ENCODE assay signal across 21 mouse cellular contexts in genomic region chr5:49547884-49548283, GRCm38 (mm10). TPM values are rescaled to one million over a fixed set of nuclear protein-coding genes. Genes with fewer than 3 reads are reported as not detected.
DNase-seq lines count a peak whose midpoint lies in the region; ATAC-seq and TF ChIP-seq lines count a peak whose summit lies in the region.
"Had no signal": no experiment of that assay in that cellular context is flagged by ENCODE, and none has a peak within 500 bp of the region (broad histone marks: within the 10 kb centered on the region; RNA-seq: fewer than 3 reads in every experiment).

No protein-coding gene starts in this region.

- WGBS in intestine, postnatal 0 days = 90% methylated on average over 3 of the region's 3 CpGs

- no peaks in the 10 kb centered on the region for H3K36me3 ChIP-seq in intestine, postnatal 0 days (ENCODE audit: control insufficient read depth, insufficient read depth)
- H3K36me3 ChIP-seq: embryonic facial prominence, embryonic 12.5 days; heart, embryonic 13.5 days; limb, embryonic 10.5 days had no signal

- no peak for ATAC-seq in intestine, postnatal 0 days
- ATAC-seq: hindbrain, postnatal 0 days had no signal

- H3K4me3 ChIP-seq in intestine, postnatal 0 days (ENCODE audit: low read depth, low read length) = no peak overlapping the region
- H3K4me3 ChIP-seq: embryonic facial prominence, embryonic 12.5 days; heart, embryonic 13.5 days; limb, embryonic 10.5 days had no signal

- no peak overlapping the region for H3K4me2 ChIP-seq in intestine, postnatal 0 days (replicated peaks; ENCODE audit: low read depth)
- H3K4me2 ChIP-seq: embryonic facial prominence, embryonic 12.5 days; heart, embryonic 13.5 days; liver, embryonic 11.5 days had no signal

- intact Hi-C loops in left cerebral cortex, postnatal 25 days (cut with DNase I) = no loop called here

- no peaks in the 10 kb centered on the region for H3K4me1 ChIP-seq in intestine, postnatal 0 days (replicated peaks; ENCODE audit: control insufficient read depth, insufficient read depth, low read length)
- H3K4me1 ChIP-seq: embryonic facial prominence, embryonic 12.5 days; heart, embryonic 13.5 days; limb, embryonic 10.5 days had no signal

- no peak for TF ChIP-seq CTCF in intestine, postnatal 0 days (IDR thresholded peaks at IDR 0.05; ENCODE audit: low read depth)

- no peaks in the 10 kb centered on the region for H3K27me3 ChIP-seq in intestine, postnatal 0 days (replicated peaks; ENCODE audit: control insufficient read depth, insufficient read depth, low read length)
- H3K27me3 ChIP-seq: embryonic facial prominence, embryonic 12.5 days; heart, embryonic 13.5 days had no signal

- H3K9ac ChIP-seq in intestine, postnatal 0 days (ENCODE audit: low read depth, low read length) = no peak overlapping the region
- H3K9ac ChIP-seq: embryonic facial prominence, embryonic 12.5 days; heart, embryonic 13.5 days had no signal

- no peaks in the 10 kb centered on the region for H3K9me3 ChIP-seq in intestine, postnatal 0 days (ENCODE audit: control insufficient read depth)
- H3K9me3 ChIP-seq: embryonic facial prominence, embryonic 12.5 days; heart, embryonic 13.5 days; limb, embryonic 10.5 days had no signal

- no peak overlapping the region for H3K27ac ChIP-seq in intestine, postnatal 0 days (ENCODE audit: low read depth, low read length)
- H3K27ac ChIP-seq: embryonic facial prominence, embryonic 12.5 days; heart, embryonic 13.5 days; hindbrain, postnatal 0 days; limb, embryonic 10.5 days had no signal

- DNase-seq in right cerebral cortex, adult 18-20 months = peak; percentile 78
- DNase-seq in right cerebral cortex, postnatal 4 days = no peak
- peak; percentile 42 for DNase-seq in layer of hippocampus, adult 9-10 months (ENCODE audit: low spot score)
- peak; percentile 69 to 94 for DNase-seq in left cerebral cortex, postnatal 25 days (ENCODE audit: low spot score in 2 of 2)
- no peak for DNase-seq in ovary, postnatal 10 days (ENCODE audit: low spot score)
- DNase-seq in thymus, postnatal 14 days = no peak
- no peak for DNase-seq in adrenal gland, adult 18-20 months (ENCODE audit: low spot score in 2 of 2)
- DNase-seq: adrenal gland, adult 8-10 months; cerebellum, adult 11-12 months; heart, postnatal 4 days; kidney, adult 18-20 months; kidney, postnatal 10 days; lung, adult 2 months; midbrain, embryonic 14.5 days; thymus, adult 18-20 months had no signal

RNA-seq across cellular contexts. Expression of gene Kcnip4, which starts 23.2 kb away (rescaled TPM):
- 10 to 100 TPM; 61.0 to 62.2 TPM for total RNA-seq in left cerebral cortex, postnatal 25 days (2021)
- total RNA-seq in adrenal gland, adult 18-20 months (2021) = 1 to 10 TPM; 2.0 to 2.6 TPM
- 1.2 and 1.5 TPM in 2 replicates for polyA plus RNA-seq in intestine, postnatal 0 days (2015; fragmentation: Nextera tagmentation; extraction: Ambion mirVana)

Comparison
In these comparisons a context has a peak if more than half of its experiments do, and no peak if none do; other contexts are left out.
1. DNase-seq: peak in right cerebral cortex, adult 18-20 months (single experiment), layer of hippocampus, adult 9-10 months (single experiment) and left cerebral cortex, postnatal 25 days (2 of 2); none in right cerebral cortex, postnatal 4 days (single experiment), ovary, postnatal 10 days (single experiment), thymus, postnatal 14 days (single experiment) and adrenal gland, adult 18-20 months (0 of 2).
2. RNA of gene Kcnip4, which starts 23.2 kb away (total RNA-seq): 61.0 to 62.2 TPM in left cerebral cortex, postnatal 25 days; 2.0 to 2.6 TPM in adrenal gland, adult 18-20 months; every median in the first group is over 10 times any median in the second.